Mouse (Mus musculus) heart, adult 2 months (tissue): ENCODE data around the gene Myh8.

Experiments used
- CTCF ChIP-seq: fragments of 200-600 bp; IDR thresholded peaks from 2 replicates; pipeline ENCODE4 v1.8.1; 2022; ENCODE audit warnings: antibody characterized with exemption, mild to moderate bottlenecking, moderate library complexity
- EP300 ChIP-seq: fragments of 200-500 bp; IDR thresholded peaks from 2 replicates; pipeline ENCODE4 v1.6.1; 2011; ENCODE audit warnings: low read depth, low read length, control low read depth; ENCODE audit not compliant: insufficient read depth
- POLR2A ChIP-seq: fragments of 200-500 bp; IDR thresholded peaks from 2 replicates; pipeline ENCODE4 v1.6.1; 2011; ENCODE audit warnings: mild to moderate bottlenecking, low read depth, low read length, control low read depth; ENCODE audit not compliant: insufficient read depth

GRCm38 (mm10) chr11:67260956-67261355 lies 16.0 kb upstream of the Myh8 start:
- no peak for TF ChIP-seq POLR2A
- TF ChIP-seq CTCF: no peak
- no peak for TF ChIP-seq EP300
